Mouse (Mus musculus): ENCODE results near the gene Cd96.

- no peak for TF ChIP-seq MYB (IDR thresholded peaks at IDR 0.05; ENCODE audit: low read depth, low read length)
- TF ChIP-seq USF2 (IDR thresholded peaks at IDR 0.05; ENCODE audit: borderline replicate concordance in 1 of 2, insufficient read depth in 1 of 2, low read depth in 1 of 2, low read length in 2 of 2), result no peak
- no peak for TF ChIP-seq MAX (IDR thresholded peaks at IDR 0.05; ENCODE audit: low read length)
- no peak for TF ChIP-seq ZNF384 (IDR thresholded peaks at IDR 0.05; ENCODE audit: low read depth, low read length)
- no peak for TF ChIP-seq TAL1 (IDR thresholded peaks at IDR 0.05; ENCODE audit: low read length)
- TF ChIP-seq CTCF (IDR thresholded peaks at IDR 0.05 in 2 of 3, conservative IDR thresholded peaks at IDR 0.05 in 1 of 3; ENCODE audit: control insufficient read depth in 1 of 3, insufficient read depth in 1 of 3, low read depth in 2 of 3, low read length in 3 of 3, poor library complexity in 1 of 3, severe bottlenecking in 1 of 3), result no peak
- no peak for TF ChIP-seq E2F4 (IDR thresholded peaks at IDR 0.05; ENCODE audit: borderline replicate concordance, low read depth, low read length)
These were observed 2.2 kb upstream of the Cd96 start for GRCm38 (mm10) chr16:46122238-46122637.

All from MEL (cell line).